In genomic region chr12:108240401-108240890, GRCm38 (mm10) we compare ENCODE assay signal across 11 mouse cellular contexts. TPM values are rescaled to one million over a fixed set of nuclear protein-coding genes. Genes with fewer than 3 reads are reported as not detected.
DNase-seq lines count a peak whose midpoint lies in the region; ATAC-seq lines count a peak whose summit lies in the region.
"Had no signal": no experiment of that assay in that cellular context is flagged by ENCODE, and none has a peak within 500 bp of the region (broad histone marks: within the 10 kb centered on the region; RNA-seq: fewer than 3 reads in every experiment).

No protein-coding gene starts in this region.

- no peak overlapping the region for H3K4me3 ChIP-seq in kidney, embryonic 15.5 days (replicated peaks)
- no peak overlapping the region for H3K4me3 ChIP-seq in hindbrain, embryonic 13.5 days
- no peak overlapping the region for H3K4me3 ChIP-seq in midbrain, embryonic 13.5 days (replicated peaks)
- H3K4me3 ChIP-seq: heart, embryonic 15.5 days; stomach, embryonic 15.5 days had no signal

- no peak; the same call in 1 of the 2 replicates for ATAC-seq in kidney, embryonic 15.5 days (replicated peaks; ENCODE audit: low FRiP score)
- ATAC-seq in hindbrain, embryonic 13.5 days (ENCODE audit: low FRiP score): no peak; the same call in 1 of the 2 replicates
- no peak for ATAC-seq in midbrain, embryonic 13.5 days
- ATAC-seq in megakaryocyte-erythroid progenitor cell, adult 5-6 weeks (replicated peaks; ENCODE audit: low FRiP score, low TSS enrichment, poor library complexity, severe bottlenecking): no peak

- peak overlapping the region; percentile 27 for H3K4me2 ChIP-seq in kidney, embryonic 15.5 days
- peak overlapping the region; percentile 39 for H3K4me2 ChIP-seq in hindbrain, embryonic 13.5 days
- H3K4me2 ChIP-seq in midbrain, embryonic 13.5 days (replicated peaks): peak overlapping the region; percentile 35
- H3K4me2 ChIP-seq: stomach, embryonic 15.5 days had no signal

- no peaks in the 10 kb centered on the region for H3K36me3 ChIP-seq in kidney, embryonic 15.5 days
- H3K36me3 ChIP-seq in hindbrain, embryonic 13.5 days: no peaks in the 10 kb centered on the region
- no peaks in the 10 kb centered on the region for H3K36me3 ChIP-seq in midbrain, embryonic 13.5 days
- H3K36me3 ChIP-seq: heart, embryonic 15.5 days; stomach, embryonic 15.5 days had no signal

- H3K9ac ChIP-seq in kidney, embryonic 15.5 days: no peak overlapping the region
- peak overlapping the region; percentile 66 for H3K9ac ChIP-seq in hindbrain, embryonic 13.5 days
- peak overlapping the region; percentile 53 for H3K9ac ChIP-seq in midbrain, embryonic 13.5 days (replicated peaks)
- H3K9ac ChIP-seq: heart, embryonic 15.5 days; stomach, embryonic 15.5 days had no signal

- H3K9me3 ChIP-seq in kidney, embryonic 15.5 days (replicated peaks): no peaks in the 10 kb centered on the region
- no peaks in the 10 kb centered on the region for H3K9me3 ChIP-seq in hindbrain, embryonic 13.5 days
- no peaks in the 10 kb centered on the region for H3K9me3 ChIP-seq in midbrain, embryonic 13.5 days
- H3K9me3 ChIP-seq: heart, embryonic 15.5 days; stomach, embryonic 15.5 days had no signal

- no peak for DNase-seq in kidney, postnatal 10 days
- DNase-seq in urinary bladder, postnatal 4 days (ENCODE audit: low spot score in 2 of 2): no peak
- DNase-seq in cerebellum, postnatal 4 days (ENCODE audit: low spot score in 2 of 2): no peak
- DNase-seq: kidney, postnatal 14 days; lung, adult 18-20 months had no signal

- H3K27ac ChIP-seq in kidney, embryonic 15.5 days: 0 out of 2 replicates have a peak overlapping the region, but pooled peaks have one; percentile 20
- peak overlapping the region; percentile 93 for H3K27ac ChIP-seq in hindbrain, embryonic 13.5 days
- peak overlapping the region; percentile 88 for H3K27ac ChIP-seq in midbrain, embryonic 13.5 days

- 55% methylated on average over 13 of the region's 13 CpGs for WGBS in kidney, embryonic 15.5 days
- 46% methylated on average over 13 of the region's 13 CpGs for WGBS in hindbrain, embryonic 13.5 days
- 57% methylated on average over 13 of the region's 13 CpGs for WGBS in midbrain, embryonic 13.5 days

- peaks cover 99% of the 10 kb centered on the region for H3K4me1 ChIP-seq in kidney, embryonic 15.5 days
- H3K4me1 ChIP-seq in hindbrain, embryonic 13.5 days (replicated peaks): peaks cover 100% of the 10 kb centered on the region
- H3K4me1 ChIP-seq in midbrain, embryonic 13.5 days (replicated peaks): peaks cover 100% of the 10 kb centered on the region

- H3K27me3 ChIP-seq in kidney, embryonic 15.5 days: no peaks in the 10 kb centered on the region
- no peaks in the 10 kb centered on the region for H3K27me3 ChIP-seq in hindbrain, embryonic 13.5 days
- 0 out of 2 replicates have a peak, but pooled peaks cover 2% of the 10 kb centered on the region for H3K27me3 ChIP-seq in midbrain, embryonic 13.5 days
- H3K27me3 ChIP-seq: heart, embryonic 15.5 days; stomach, embryonic 15.5 days had no signal

RNA-seq across cellular contexts. Expression of gene Ccdc85c, which starts 34.8 kb away (rescaled TPM):
- polyA plus RNA-seq in kidney, embryonic 15.5 days (2015; fragmentation: Nextera tagmentation; extraction: Ambion mirVana): 7.7 and 8.1 TPM in 2 replicates
- 17.3 and 17.7 TPM in 2 replicates for polyA plus RNA-seq in hindbrain, embryonic 13.5 days (2015; fragmentation: Nextera tagmentation; extraction: Ambion mirVana)
- polyA plus RNA-seq in midbrain, embryonic 13.5 days (2015; fragmentation: Nextera tagmentation; extraction: Ambion mirVana): 19.5 and 21.5 TPM in 2 replicates
- 1.3 TPM in 1 of 2 replicates, not detected in the other for total RNA-seq in megakaryocyte-erythroid progenitor cell, adult 5-6 weeks (2014; fragmentation: Nextera tagmentation)
- 0.42 and 1.3 TPM in 2 replicates for total RNA-seq in megakaryocyte-erythroid progenitor cell, adult 5-6 weeks (2017)

Comparison
In these comparisons a context has a peak if more than half of its experiments do, and no peak if none do; other contexts are left out.
1. H3K27ac ChIP-seq: peak in every context shown above with its lines; median percentile 93 in hindbrain, embryonic 13.5 days; 88 in midbrain, embryonic 13.5 days; 20 in kidney, embryonic 15.5 days.